Mouse (Mus musculus) gastrocnemius, postnatal 10 days (tissue): Measurements from ENCODE around the gene B3galnt2. TPM values are rescaled to one million over a fixed set of nuclear protein-coding genes. Genes with fewer than 3 reads are reported as not detected.

Source experiments
- total RNA-seq, 2 experiments: library from RNA; stranded (reverse); gene quantifications; 2 replicates each; pipeline ENCODE4 v1.2.3; 2021

Gene B3galnt2
- total RNA-seq, 2 experiments from 2014 or later = 32.7 to 40.7 TPM

Other genes with a start within 250 kb of the B3galnt2 start
- gene Gng4, start 170.4 kb upstream of the B3galnt2 start, total RNA-seq = 1 to 10 TPM in 1 of 2 experiments, under 1 TPM in 1; 0.75 to 2.1 TPM
- gene Tbce, start 85.2 kb downstream of the B3galnt2 start, total RNA-seq = 10 to 100 TPM; 23.6 to 32.4 TPM
- 10 to 100 TPM; 15.5 to 22.0 TPM for gene Arid4b, start 108.8 kb downstream of the B3galnt2 start, total RNA-seq
- gene Ggps1, start 109.0 kb downstream of the B3galnt2 start, total RNA-seq = 10 to 100 TPM; 20.4 to 21.7 TPM